In genomic region chr1:186858285-186858684, GRCm38 (mm10) we compare ENCODE assay signal across 18 mouse cellular contexts.
"Had no signal": no experiment of that assay in that cellular context is flagged by ENCODE, and none has a peak within 500 bp of the region (broad histone marks: within the 10 kb centered on the region; RNA-seq: fewer than 3 reads in every experiment).

No protein-coding gene starts in this region.

- H3K9ac ChIP-seq: limb, embryonic 12.5 days; limb, embryonic 15.5 days; liver, embryonic 14.5 days; liver, postnatal 0 days; midbrain, embryonic 12.5 days; midbrain, embryonic 15.5 days; neural tube, embryonic 12.5 days; neural tube, embryonic 15.5 days had no signal

- DNase-seq: kidney, adult 18-20 months; kidney, adult 9 months; kidney, postnatal 14 days; kidney, postnatal 4 days; left cerebral cortex, postnatal 4 days; liver, postnatal 0 days; thymus, postnatal 25 days had no signal

- H3K9me3 ChIP-seq: limb, embryonic 12.5 days; limb, embryonic 15.5 days; midbrain, embryonic 12.5 days; midbrain, embryonic 15.5 days; neural tube, embryonic 12.5 days; neural tube, embryonic 15.5 days had no signal

- H3K4me3 ChIP-seq: limb, embryonic 12.5 days; limb, embryonic 15.5 days; midbrain, embryonic 12.5 days; midbrain, embryonic 15.5 days; neural tube, embryonic 12.5 days; neural tube, embryonic 15.5 days had no signal

- ATAC-seq: hindbrain, postnatal 0 days; inflammation-experienced regulatory T-cells, adult 6 months; intestine, embryonic 16.5 days; liver, postnatal 0 days; midbrain, embryonic 15.5 days had no signal

- H3K27ac ChIP-seq: hindbrain, postnatal 0 days; limb, embryonic 12.5 days; limb, embryonic 15.5 days; liver, embryonic 14.5 days; midbrain, embryonic 12.5 days; midbrain, embryonic 15.5 days; neural tube, embryonic 12.5 days; neural tube, embryonic 15.5 days had no signal

- H3K4me1 ChIP-seq: limb, embryonic 12.5 days; limb, embryonic 15.5 days; midbrain, embryonic 12.5 days; midbrain, embryonic 15.5 days; neural tube, embryonic 12.5 days; neural tube, embryonic 15.5 days had no signal

- H3K4me2 ChIP-seq: limb, embryonic 12.5 days; limb, embryonic 15.5 days; liver, embryonic 11.5 days; midbrain, embryonic 12.5 days; midbrain, embryonic 15.5 days; neural tube, embryonic 12.5 days; neural tube, embryonic 15.5 days had no signal

- H3K36me3 ChIP-seq: limb, embryonic 12.5 days; limb, embryonic 15.5 days; midbrain, embryonic 12.5 days; midbrain, embryonic 15.5 days; neural tube, embryonic 12.5 days; neural tube, embryonic 15.5 days had no signal

- H3K27me3 ChIP-seq: limb, embryonic 12.5 days; limb, embryonic 15.5 days; midbrain, embryonic 12.5 days; midbrain, embryonic 15.5 days; neural tube, embryonic 12.5 days; neural tube, embryonic 15.5 days had no signal
